Comparison of ENCODE assay signal across 27 mouse cellular contexts in the genomic region with DNA sequence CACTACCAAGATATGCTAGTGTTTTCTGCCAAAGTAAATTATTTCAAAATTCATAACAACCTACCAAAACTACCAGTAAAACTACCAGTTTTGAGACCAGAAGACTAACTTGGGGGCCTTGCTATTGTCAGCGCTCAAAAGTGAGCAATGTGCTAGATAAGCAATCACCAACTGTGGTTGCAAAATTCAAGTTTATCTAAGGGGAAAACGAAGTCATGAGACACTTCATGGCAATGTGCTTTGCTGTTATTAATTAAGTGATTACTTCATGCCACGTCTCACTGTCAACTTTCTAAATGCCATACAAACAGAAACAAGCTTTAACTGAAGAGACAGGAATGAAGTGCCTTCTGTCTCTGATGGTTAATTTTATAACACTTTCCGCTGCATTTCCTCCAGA. TPM values are rescaled to one million over a fixed set of nuclear protein-coding genes. Genes with fewer than 3 reads are reported as not detected.
DNase-seq lines count a peak whose midpoint lies in the region; ATAC-seq and TF ChIP-seq lines count a peak whose summit lies in the region.
"Had no signal": no experiment of that assay in that cellular context is flagged by ENCODE, and none has a peak within 500 bp of the region (broad histone marks: within the 10 kb centered on the region; RNA-seq: fewer than 3 reads in every experiment).

Mmp27 (plus strand) TSS at position 235 of the 400 bp plus-strand sequence.

- no peak for DNase-seq in liver, embryonic 13.5 days
- DNase-seq in liver, embryonic 11.5 days (ENCODE audit: low spot score), result no peak
- DNase-seq in 416B (ENCODE audit: low read depth), result peak; percentile 36
- peak; percentile 69 for DNase-seq in MEL (ENCODE audit: low read depth, low spot score)
- no peak for DNase-seq in forebrain, embryonic 14.5 days (ENCODE audit: low spot score)
- DNase-seq in urinary bladder, postnatal 10 days (ENCODE audit: low spot score), result no peak
- DNase-seq: adrenal gland, postnatal 14 days; cerebellum, adult 9-11 months; heart, adult 2 months; heart, postnatal 36 days; kidney, adult 2 months; kidney, postnatal 14 days; spleen, adult 18-20 months had no signal

- no peaks in the 10 kb centered on the region for H3K27me3 ChIP-seq in liver, embryonic 13.5 days
- H3K27me3 ChIP-seq in liver, embryonic 11.5 days (replicated peaks; ENCODE audit: control insufficient read depth, insufficient read depth, low read length), result no peaks in the 10 kb centered on the region
- H3K27me3 ChIP-seq in MEL (ENCODE audit: control insufficient read depth in 1 of 2, insufficient read depth in 2 of 2, low read length in 2 of 2), result no peaks in the 10 kb centered on the region
- no peaks in the 10 kb centered on the region for H3K27me3 ChIP-seq in liver, embryonic 16.5 days (ENCODE audit: control insufficient read depth, insufficient read depth, low read depth, low read length)
- no peaks in the 10 kb centered on the region for H3K27me3 ChIP-seq in forebrain, embryonic 14.5 days (replicated peaks; ENCODE audit: control insufficient read depth, insufficient read depth, low read length)
- no peaks in the 10 kb centered on the region for H3K27me3 ChIP-seq in hindbrain, embryonic 13.5 days
- H3K27me3 ChIP-seq: heart, embryonic 15.5 days; hindbrain, embryonic 15.5 days; liver, embryonic 15.5 days had no signal

- ATAC-seq in liver, embryonic 13.5 days (ENCODE audit: low read depth), result peak; percentile 39; the same call in 1 of the 2 replicates
- no peak; the same call in 1 of the 2 replicates for ATAC-seq in liver, embryonic 11.5 days (replicated peaks; ENCODE audit: low FRiP score)
- ATAC-seq in liver, embryonic 16.5 days (ENCODE audit: low read depth), result 0 out of 2 replicates have a peak, but pooled peaks have one; percentile 41
- no peak for ATAC-seq in forebrain, embryonic 14.5 days
- no peak for ATAC-seq in hindbrain, embryonic 13.5 days (ENCODE audit: low FRiP score)

- no peak within 1 kb of the TSS; the same call in 1 of the 2 replicates for H3K27ac ChIP-seq in liver, embryonic 13.5 days
- no peak within 1 kb of the TSS for H3K27ac ChIP-seq in liver, embryonic 11.5 days (ENCODE audit: low read depth, low read length)
- peak within 1 kb of the TSS; percentile 45 for H3K27ac ChIP-seq in MEL (ENCODE audit: control insufficient read depth, low read depth, low read length)
- no peak within 1 kb of the TSS for H3K27ac ChIP-seq in liver, embryonic 16.5 days (ENCODE audit: low read length)
- no peak within 1 kb of the TSS for H3K27ac ChIP-seq in forebrain, embryonic 14.5 days (ENCODE audit: low read depth, low read length)
- no peak within 1 kb of the TSS for H3K27ac ChIP-seq in hindbrain, embryonic 13.5 days
- H3K27ac ChIP-seq: embryonic facial prominence, embryonic 10.5 days; forebrain, embryonic 10.5 days; heart, adult 2 months; heart, embryonic 15.5 days; hindbrain, embryonic 15.5 days; limb, embryonic 10.5 days; liver, embryonic 15.5 days; midbrain, embryonic 10.5 days had no signal

- H3K9ac ChIP-seq in liver, embryonic 13.5 days, result no peak within 1 kb of the TSS
- H3K9ac ChIP-seq in liver, embryonic 11.5 days (ENCODE audit: low read depth, low read length), result no peak within 1 kb of the TSS
- H3K9ac ChIP-seq in MEL (ENCODE audit: control insufficient read depth, low read depth, low read length, poor library complexity, severe bottlenecking), result peak within 1 kb of the TSS; percentile 22; the same call in 1 of the 2 replicates
- no peak within 1 kb of the TSS for H3K9ac ChIP-seq in liver, embryonic 16.5 days (ENCODE audit: low read depth, low read length)
- no peak within 1 kb of the TSS for H3K9ac ChIP-seq in forebrain, embryonic 14.5 days (ENCODE audit: low read length)
- no peak within 1 kb of the TSS for H3K9ac ChIP-seq in hindbrain, embryonic 13.5 days
- H3K9ac ChIP-seq: heart, embryonic 15.5 days; hindbrain, embryonic 15.5 days; liver, embryonic 15.5 days had no signal

- no peak within 1 kb of the TSS for H3K4me3 ChIP-seq in liver, embryonic 13.5 days (replicated peaks)
- no peak within 1 kb of the TSS for H3K4me3 ChIP-seq in liver, embryonic 11.5 days (ENCODE audit: low read depth, low read length)
- H3K4me3 ChIP-seq in MEL (ENCODE audit: control insufficient read depth in 1 of 2, insufficient read depth in 1 of 2, low read depth in 2 of 2, low read length in 2 of 2), result peak within 1 kb of the TSS in 1 of 2 experiments; percentile 44; a peak in 3 of 4 replicates
- no peak within 1 kb of the TSS for H3K4me3 ChIP-seq in liver, embryonic 16.5 days (ENCODE audit: low read depth, low read length)
- H3K4me3 ChIP-seq in forebrain, embryonic 14.5 days (ENCODE audit: low read depth, low read length), result no peak within 1 kb of the TSS
- no peak within 1 kb of the TSS for H3K4me3 ChIP-seq in hindbrain, embryonic 13.5 days
- H3K4me3 ChIP-seq: embryonic facial prominence, embryonic 10.5 days; forebrain, embryonic 10.5 days; heart, adult 2 months; heart, embryonic 15.5 days; hindbrain, embryonic 15.5 days; limb, embryonic 10.5 days; liver, embryonic 15.5 days; midbrain, embryonic 10.5 days had no signal

- peaks cover 14% of the 10 kb centered on the region for H3K4me1 ChIP-seq in liver, embryonic 13.5 days (replicated peaks)
- H3K4me1 ChIP-seq in liver, embryonic 11.5 days (replicated peaks; ENCODE audit: control insufficient read depth, insufficient read depth, low read length), result no peaks in the 10 kb centered on the region
- H3K4me1 ChIP-seq in MEL (ENCODE audit: control insufficient read depth in 1 of 2, insufficient read depth in 2 of 2, low read length in 2 of 2), result peaks cover 17 to 20% of the 10 kb centered on the region in 2 experiments
- H3K4me1 ChIP-seq in liver, embryonic 16.5 days (ENCODE audit: control insufficient read depth, low read depth, low read length), result no peaks in the 10 kb centered on the region
- H3K4me1 ChIP-seq in forebrain, embryonic 14.5 days (ENCODE audit: control insufficient read depth, insufficient read depth, low read length), result no peaks in the 10 kb centered on the region
- H3K4me1 ChIP-seq in hindbrain, embryonic 13.5 days (replicated peaks), result no peaks in the 10 kb centered on the region
- H3K4me1 ChIP-seq: embryonic facial prominence, embryonic 10.5 days; forebrain, embryonic 10.5 days; heart, embryonic 15.5 days; hindbrain, embryonic 15.5 days; limb, embryonic 10.5 days; midbrain, embryonic 10.5 days had no signal

- no peak for TF ChIP-seq CTCF in MEL (IDR thresholded peaks at IDR 0.05 in 2 of 3, conservative IDR thresholded peaks at IDR 0.05 in 1 of 3; ENCODE audit: control insufficient read depth in 1 of 3, insufficient read depth in 1 of 3, low read depth in 2 of 3, low read length in 3 of 3, poor library complexity in 1 of 3, severe bottlenecking in 1 of 3)

- TF ChIP-seq RAD21 in MEL (IDR thresholded peaks at IDR 0.05; ENCODE audit: low read depth, low read length), result no peak

- no peak within 1 kb of the TSS for H3K4me2 ChIP-seq in liver, embryonic 13.5 days
- H3K4me2 ChIP-seq in liver, embryonic 11.5 days, result no peak within 1 kb of the TSS
- no peak within 1 kb of the TSS for H3K4me2 ChIP-seq in liver, embryonic 16.5 days (ENCODE audit: low read depth, low read length)
- no peak within 1 kb of the TSS for H3K4me2 ChIP-seq in forebrain, embryonic 14.5 days (ENCODE audit: low read length)
- no peak within 1 kb of the TSS for H3K4me2 ChIP-seq in hindbrain, embryonic 13.5 days
- H3K4me2 ChIP-seq: heart, embryonic 15.5 days; hindbrain, embryonic 15.5 days; liver, embryonic 15.5 days had no signal

- peak; percentile 88 to 90 for TF ChIP-seq EP300 in MEL (IDR thresholded peaks at IDR 0.05; ENCODE audit: low read depth in 1 of 2, low read length in 2 of 2)

- TF ChIP-seq POLR2A in MEL (IDR thresholded peaks at IDR 0.05; ENCODE audit: control insufficient read depth in 1 of 2, insufficient read depth in 1 of 2, low read depth in 1 of 2, low read length in 2 of 2, poor library complexity in 1 of 2), result no peak

- no peaks in the 10 kb centered on the region for H3K36me3 ChIP-seq in liver, embryonic 13.5 days
- no peaks in the 10 kb centered on the region for H3K36me3 ChIP-seq in liver, embryonic 11.5 days (ENCODE audit: control insufficient read depth, insufficient read depth, low read length)
- peaks cover 0 to 24% of the 10 kb centered on the region in 2 experiments; a peak in 2 of 4 replicates for H3K36me3 ChIP-seq in MEL (ENCODE audit: control insufficient read depth in 1 of 2, insufficient read depth in 2 of 2, low read length in 2 of 2)
- H3K36me3 ChIP-seq in liver, embryonic 16.5 days (ENCODE audit: control insufficient read depth, insufficient read depth), result no peaks in the 10 kb centered on the region
- no peaks in the 10 kb centered on the region for H3K36me3 ChIP-seq in forebrain, embryonic 14.5 days (ENCODE audit: control insufficient read depth, insufficient read depth, low read length)
- no peaks in the 10 kb centered on the region for H3K36me3 ChIP-seq in hindbrain, embryonic 13.5 days
- H3K36me3 ChIP-seq: embryonic facial prominence, embryonic 10.5 days; forebrain, embryonic 10.5 days; heart, embryonic 15.5 days; hindbrain, embryonic 15.5 days; limb, embryonic 10.5 days; liver, embryonic 15.5 days; midbrain, embryonic 10.5 days had no signal

- H3K9me3 ChIP-seq in liver, embryonic 13.5 days (replicated peaks), result no peaks in the 10 kb centered on the region
- no peaks in the 10 kb centered on the region for H3K9me3 ChIP-seq in liver, embryonic 11.5 days (ENCODE audit: control insufficient read depth, low read length)
- H3K9me3 ChIP-seq in MEL (replicated peaks; ENCODE audit: insufficient read depth, low read length), result no peaks in the 10 kb centered on the region
- H3K9me3 ChIP-seq in liver, embryonic 16.5 days (replicated peaks; ENCODE audit: control insufficient read depth, low read length), result no peaks in the 10 kb centered on the region
- H3K9me3 ChIP-seq in forebrain, embryonic 14.5 days (replicated peaks; ENCODE audit: control insufficient read depth, low read length), result no peaks in the 10 kb centered on the region
- H3K9me3 ChIP-seq in hindbrain, embryonic 13.5 days, result no peaks in the 10 kb centered on the region
- H3K9me3 ChIP-seq: embryonic facial prominence, embryonic 10.5 days; forebrain, embryonic 10.5 days; heart, embryonic 15.5 days; hindbrain, embryonic 15.5 days; limb, embryonic 10.5 days; liver, embryonic 15.5 days; midbrain, embryonic 10.5 days had no signal

- no peaks in the 10 kb centered on the region for H3K79me2 ChIP-seq in MEL (ENCODE audit: control insufficient read depth, insufficient read depth, low read length, poor library complexity)

- WGBS in liver, embryonic 13.5 days (ENCODE audit: insufficient replicate concordance), result 25% methylated on average over 4 of the region's 4 CpGs
- WGBS in liver, embryonic 11.5 days, result 53% methylated on average over 4 of the region's 4 CpGs
- 31% methylated on average over 4 of the region's 4 CpGs for WGBS in liver, embryonic 16.5 days (ENCODE audit: insufficient replicate concordance)
- 84% methylated on average over 4 of the region's 4 CpGs for WGBS in forebrain, embryonic 14.5 days
- WGBS in hindbrain, embryonic 13.5 days, result 82% methylated on average over 4 of the region's 4 CpGs

RNA-seq across cellular contexts. Expression of gene Mmp27, which starts in this region (rescaled TPM):
- polyA plus RNA-seq in liver, embryonic 13.5 days (2015; fragmentation: Nextera tagmentation; extraction: Ambion mirVana), result 0.09 and 0.19 TPM in 2 replicates
- polyA plus RNA-seq in liver, embryonic 11.5 days (2014; fragmentation: Nextera tagmentation; extraction: Ambion mirVana), result not detected in 2 replicates
- 0.27 TPM in 1 of 2 replicates, not detected in the other for total RNA-seq in MEL (2012; rRNA removed)
- not detected for polyA plus RNA-seq in MEL (2012; ENCODE audit: insufficient read depth in 1 of 2, insufficient read length in 2 of 2, low read depth in 1 of 2, low replicate concordance in 2 of 2, missing spikeins in 1 of 2)
- 0.09 and 0.22 TPM in 2 replicates for polyA plus RNA-seq in liver, embryonic 16.5 days (2015; fragmentation: Nextera tagmentation; extraction: Ambion mirVana)
- polyA plus RNA-seq in forebrain, embryonic 14.5 days (2014; fragmentation: Nextera tagmentation; extraction: Ambion mirVana), result not detected in 2 replicates
- polyA plus RNA-seq in hindbrain, embryonic 13.5 days (2015; fragmentation: Nextera tagmentation; extraction: Ambion mirVana), result not detected in 2 replicates
- total RNA-seq: layer of hippocampus, adult 18-20 months; layer of hippocampus, postnatal 14 days had no signal
- polyA plus RNA-seq: cortical plate, adult 2 months; embryonic facial prominence, embryonic 10.5 days; forebrain, embryonic 10.5 days; heart, embryonic 15.5 days; hindbrain, embryonic 15.5 days; intestine, embryonic 14.5 days; kidney, adult 2 months; limb, embryonic 10.5 days; midbrain, embryonic 10.5 days; testis, adult 2 months had no signal

Comparison
In these comparisons a context has a peak if more than half of its experiments do, and no peak if none do; other contexts are left out.
1. Peak in ATAC-seq in liver, embryonic 13.5 days; RNA of the gene not detected or under 1 TPM.
2. Peak in DNase-seq, H3K27ac ChIP-seq and H3K9ac ChIP-seq in MEL; RNA of the gene not detected or under 1 TPM.
3. Peak in ATAC-seq in liver, embryonic 16.5 days; RNA of the gene not detected or under 1 TPM.